Mouse (Mus musculus) heart, adult 2 months (tissue): ENCODE results near the gene Hic1.

ENCODE experiments used
- CTCF ChIP-seq: fragments of 200-600 bp; IDR thresholded peaks from 2 replicates; pipeline ENCODE4 v1.8.1; 2022; ENCODE audit warnings: antibody characterized with exemption, mild to moderate bottlenecking, moderate library complexity
- POLR2A ChIP-seq: fragments of 200-500 bp; IDR thresholded peaks from 2 replicates; pipeline ENCODE4 v1.6.1; 2011; ENCODE audit warnings: mild to moderate bottlenecking, low read depth, low read length, control low read depth; ENCODE audit not compliant: insufficient read depth

- TF ChIP-seq POLR2A (no peak), CTCF (no peak)
Observed at GRCm38 (mm10) chr11:75136666-75137398, 32.5 kb downstream of the Hic1 start.
